Mouse (Mus musculus) G1E (cell line): ENCODE measurements around the gene Hdac8. TPM values are rescaled to one million over a fixed set of nuclear protein-coding genes. Genes with fewer than 3 reads are reported as not detected.

Experiments used
- ATAC-seq: 2 replicates; pipeline ENCODE4 v1.8.0; 2016; ENCODE audit warnings: mild to moderate bottlenecking; ENCODE audit not compliant: insufficient number of reproducible peaks, poor library complexity, low FRiP score, severe bottlenecking; ENCODE audit errors: extremely low read depth
- DNase-seq: peaks from one replicate; pipeline ENCODE4 v3.0.0; 2012; ENCODE audit warnings: low spot score
- H3K27me3 ChIP-seq: 2 replicates; pipeline ENCODE4 v1.6.1; 2012; ENCODE audit warnings: mild to moderate bottlenecking, low read length, inconsistent platforms; ENCODE audit not compliant: insufficient read depth
- H3K36me3 ChIP-seq: replicated peaks from 2 replicates; pipeline ENCODE3; 2012; ENCODE audit warnings: mild to moderate bottlenecking, inconsistent platforms
- H3K4me1 ChIP-seq: 2 replicates; pipeline ENCODE4 v1.6.1; 2012; ENCODE audit warnings: low read depth, low read length, inconsistent platforms, mixed read lengths; ENCODE audit not compliant: insufficient read depth
- H3K4me3 ChIP-seq: 2 replicates; pipeline ENCODE4 v1.5.1; 2012; ENCODE audit warnings: low read depth, mild to moderate bottlenecking, inconsistent platforms, low read length, moderate library complexity, mixed read lengths
- H3K9me3 ChIP-seq: replicated peaks from 2 replicates; pipeline ENCODE4 v1.6.1; 2012; ENCODE audit warnings: inconsistent platforms
- CTCF ChIP-seq: IDR thresholded peaks from 2 replicates; pipeline ENCODE4 v1.5.1; 2012; ENCODE audit warnings: low read depth, low read length, inconsistent platforms, mixed read lengths
- GATA1 ChIP-seq: IDR thresholded peaks from 2 replicates; pipeline ENCODE4 v1.6.1; 2012; ENCODE audit warnings: borderline replicate concordance, low read length, inconsistent platforms, mixed read lengths
- GATA2 ChIP-seq: IDR thresholded peaks from 2 replicates; pipeline ENCODE4 v1.6.1; 2012; ENCODE audit warnings: low read depth, low read length, inconsistent platforms, borderline replicate concordance
- POLR2AphosphoS5 ChIP-seq: IDR thresholded peaks from 2 replicates; pipeline ENCODE4 v1.6.1; 2012; ENCODE audit warnings: low read depth, low read length, inconsistent platforms; ENCODE audit not compliant: insufficient replicate concordance
- TAL1 ChIP-seq: conservative IDR thresholded peaks from 2 replicates; pipeline ENCODE4 v1.6.1; 2012; ENCODE audit warnings: low read depth, low read length, inconsistent platforms, mixed read lengths
- polyA plus RNA-seq: library from polyadenylated mRNA; stranded (reverse); fragments of >175 nt; gene quantifications from 2 replicates; pipeline ENCODE4 v1.2.3, GENCODE M21; 2012
- total RNA-seq, 2 experiments: library from RNA; stranded (forward) in 1 of 2; stranded (reverse) in 1 of 2; fragments of 200-1000 nt in 1 of 2; fragments of >200 nt in 1 of 2; fragmentation: Nextera tagmentation in 1 of 2; gene quantifications; 2 replicates each; pipeline ENCODE4 v1.2.3; 2014 to 2017

The Hdac8 gene
- total and polyA plus RNA-seq, 3 experiments: 7.5 to 17.6 (median 13.3) TPM

- DNase-seq (no peak), ATAC-seq (no peak)
- no peak overlapping the region for H3K4me3 ChIP-seq
- H3K4me1 ChIP-seq: no peaks in the 10 kb centered on the region
- no peaks in the 10 kb centered on the region for H3K27me3 ChIP-seq
- no peak for TF ChIP-seq GATA2
- no peak for TF ChIP-seq CTCF
- TF ChIP-seq POLR2AphosphoS5: no peak
- TF ChIP-seq TAL1: no peak
- no peak for TF ChIP-seq GATA1
- H3K36me3 ChIP-seq: no peaks in the 10 kb centered on the region
- H3K9me3 ChIP-seq: no peaks in the 10 kb centered on the region
Measured at GRCm38 (mm10) chrX:102349843-102350731, 155.1 kb downstream of the Hdac8 start.

DNA sequence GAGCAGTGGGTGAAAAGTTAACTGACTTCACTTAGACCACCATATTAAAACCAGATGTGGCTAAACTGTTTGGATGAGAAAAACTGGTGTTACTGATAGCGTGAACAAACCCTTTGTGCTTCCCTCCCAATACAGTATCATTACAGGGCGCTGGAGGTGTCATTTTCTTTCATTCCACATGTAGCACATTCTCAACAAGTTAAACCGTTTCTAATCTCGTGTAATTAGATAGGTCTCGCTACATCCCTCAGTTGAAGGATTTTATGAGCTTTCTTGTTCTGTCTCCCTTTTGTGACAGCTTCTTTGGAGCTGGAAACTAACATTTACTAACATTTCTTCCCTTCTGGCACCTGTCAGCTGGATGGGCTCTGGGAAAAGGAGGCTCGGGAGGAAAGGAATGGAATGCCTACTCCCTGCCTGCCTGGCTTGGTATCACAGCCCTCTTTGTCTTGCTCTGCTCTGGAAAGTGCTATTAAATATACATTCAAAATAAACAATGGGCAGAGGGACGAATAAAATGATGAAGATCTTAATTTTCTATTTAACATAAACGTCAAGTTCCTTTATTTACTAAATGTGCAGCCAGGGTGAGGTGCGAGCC lies 156.2 kb downstream of the Hdac8 start:
- ATAC-seq: no peak

GRCm38 (mm10) chrX:102341688-102342087 lies 163.5 kb downstream of the Hdac8 start:
- DNase-seq: no peak
- Histone ChIP-seq H3K4me3 (no peak overlapping the region), H3K9me3 (no peaks in the 10 kb centered on the region), H3K27me3 (no peaks in the 10 kb centered on the region), H3K36me3 (no peaks in the 10 kb centered on the region), H3K4me1 (no peaks in the 10 kb centered on the region)
- ATAC-seq: no peak
- TF ChIP-seq GATA1 (no peak), POLR2AphosphoS5 (no peak), TAL1 (no peak), CTCF (no peak), GATA2 (no peak)

More for the DNA sequence above, 156.2 kb downstream of the Hdac8 start:
- Histone ChIP-seq H3K27me3 (no peaks in the 10 kb centered on the region), H3K4me1 (no peaks in the 10 kb centered on the region), H3K9me3 (no peaks in the 10 kb centered on the region), H3K4me3 (no peak overlapping the region), H3K36me3 (no peaks in the 10 kb centered on the region)
- TF ChIP-seq GATA2 (no peak), TAL1 (no peak), CTCF (no peak), POLR2AphosphoS5 (no peak), GATA1 (no peak)
- DNase-seq: no peak

DNA sequence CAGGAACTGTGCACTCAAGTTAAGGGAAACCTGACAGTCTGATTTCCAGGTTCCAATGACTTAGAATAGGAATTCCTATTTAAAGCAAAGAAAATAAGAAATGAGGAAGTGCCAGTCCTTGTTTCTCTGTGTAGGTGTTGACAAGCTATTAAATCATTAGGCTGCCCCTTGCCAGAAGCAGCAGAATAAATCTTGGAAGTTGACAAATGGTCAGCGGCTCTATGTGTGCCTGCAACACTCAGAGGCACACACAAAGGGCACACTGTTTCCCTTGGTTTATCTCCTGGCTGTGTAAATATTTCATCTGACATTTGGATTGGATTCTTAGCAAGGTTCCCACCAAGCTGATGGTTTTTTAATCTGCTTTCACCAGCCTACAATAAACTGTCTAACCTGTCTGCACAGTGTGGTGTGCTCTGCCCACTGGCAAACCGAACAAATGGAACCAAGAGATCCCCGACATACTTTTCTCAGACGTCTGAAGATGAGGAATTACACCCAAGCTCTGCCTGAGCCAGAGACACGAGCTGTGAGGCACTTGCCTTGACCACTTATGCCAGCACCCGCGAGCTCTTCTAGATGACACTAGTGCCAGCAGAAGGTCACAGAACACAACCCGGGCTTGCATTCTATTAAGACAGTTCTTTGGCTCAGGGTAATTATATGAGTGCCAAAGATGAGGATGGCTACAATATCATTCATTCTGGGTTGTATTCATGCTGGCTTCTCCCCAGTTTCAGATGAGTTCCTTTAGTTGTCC lies 165.6 kb downstream of the Hdac8 start:
- no peaks in the 10 kb centered on the region for H3K9me3 ChIP-seq

DNA sequence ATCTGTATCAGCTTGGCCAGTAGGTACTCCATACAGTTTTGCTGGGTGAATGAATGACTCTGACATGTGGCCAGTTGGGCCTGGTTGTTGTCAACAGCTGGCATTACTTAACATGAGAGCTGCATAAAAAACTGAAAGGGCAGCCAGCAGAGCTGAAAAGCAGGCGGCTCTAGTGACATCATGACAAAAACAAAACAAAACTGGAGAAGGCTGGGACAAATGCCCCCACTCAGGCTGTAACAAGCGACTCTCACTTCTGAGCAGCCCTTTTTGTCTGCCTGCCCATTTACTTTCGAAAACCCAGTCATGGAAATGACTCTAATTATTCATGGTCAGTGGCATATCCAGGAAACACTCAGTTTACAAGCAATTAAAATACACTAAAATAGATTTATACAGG lies 185.5 kb downstream of the Hdac8 start:
- Histone ChIP-seq H3K36me3 (no peaks in the 10 kb centered on the region), H3K27me3 (no peaks in the 10 kb centered on the region), H3K4me1 (no peaks in the 10 kb centered on the region), H3K4me3 (no peak overlapping the region), H3K9me3 (no peaks in the 10 kb centered on the region)
- DNase-seq: no peak
- ATAC-seq: no peak
- TF ChIP-seq GATA1 (no peak), GATA2 (no peak), CTCF (no peak), POLR2AphosphoS5 (no peak), TAL1 (no peak)

More for the DNA sequence above, 165.6 kb downstream of the Hdac8 start:
- no peak overlapping the region for H3K4me3 ChIP-seq
- no peak for TF ChIP-seq TAL1
- no peak for TF ChIP-seq GATA2
- TF ChIP-seq CTCF: no peak
- no peak for TF ChIP-seq POLR2AphosphoS5
- TF ChIP-seq GATA1: no peak
- no peaks in the 10 kb centered on the region for H3K4me1 ChIP-seq
- ATAC-seq (no peak), DNase-seq (no peak)
- H3K36me3 ChIP-seq: no peaks in the 10 kb centered on the region
- no peaks in the 10 kb centered on the region for H3K27me3 ChIP-seq

GRCm38 (mm10) chrX:102319252-102319651 lies 185.9 kb downstream of the Hdac8 start:
- Histone ChIP-seq H3K4me1 (no peaks in the 10 kb centered on the region), H3K27me3 (no peaks in the 10 kb centered on the region), H3K9me3 (no peaks in the 10 kb centered on the region), H3K4me3 (no peak overlapping the region), H3K36me3 (no peaks in the 10 kb centered on the region)
- TF ChIP-seq POLR2AphosphoS5 (no peak), GATA2 (no peak), CTCF (no peak), TAL1 (no peak), GATA1 (no peak)
- no peak for ATAC-seq
- DNase-seq: no peak
